23 mouse cellular contexts compared by ENCODE assay signal in the genomic region with DNA sequence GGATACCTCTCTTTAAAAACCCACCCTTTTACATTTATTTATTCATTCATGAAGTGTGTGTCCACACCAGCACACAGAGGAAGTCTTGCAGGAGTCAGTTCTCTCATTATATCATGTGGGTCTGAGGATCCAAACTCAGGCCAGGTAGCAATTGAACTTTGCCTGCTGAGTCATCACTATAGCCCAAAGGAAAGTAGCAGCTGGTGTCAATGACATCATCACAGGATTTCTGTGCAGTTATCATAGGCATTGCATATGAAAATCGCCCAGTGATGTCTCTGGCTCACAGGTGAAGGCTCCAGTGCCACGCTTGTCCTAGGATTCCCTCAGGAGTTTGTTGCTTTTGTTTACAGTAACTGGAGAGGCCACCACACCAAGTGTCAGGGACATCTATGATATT. TPM values are rescaled to one million over a fixed set of nuclear protein-coding genes. Genes with fewer than 3 reads are reported as not detected.
DNase-seq lines count a peak whose midpoint lies in the region; ATAC-seq and TF ChIP-seq lines count a peak whose summit lies in the region.
"Had no signal": no experiment of that assay in that cellular context is flagged by ENCODE, and none has a peak within 500 bp of the region (broad histone marks: within the 10 kb centered on the region; RNA-seq: fewer than 3 reads in every experiment).

No protein-coding gene starts in this region.

- H3K36me3 ChIP-seq in intestine, postnatal 0 days (ENCODE audit: control insufficient read depth, insufficient read depth): no peaks in the 10 kb centered on the region
- no peaks in the 10 kb centered on the region for H3K36me3 ChIP-seq in intestine, embryonic 16.5 days (ENCODE audit: control insufficient read depth, insufficient read depth, low read length)
- no peaks in the 10 kb centered on the region for H3K36me3 ChIP-seq in CH12.LX (replicated peaks in 1 of 2; ENCODE audit: control insufficient read depth in 1 of 2, insufficient read depth in 1 of 2, low read length in 1 of 2)
- H3K36me3 ChIP-seq in myocyte (ENCODE audit: control insufficient read depth, insufficient read depth): no peaks in the 10 kb centered on the region
- H3K36me3 ChIP-seq: embryonic facial prominence, embryonic 10.5 days; embryonic facial prominence, embryonic 12.5 days; forebrain, embryonic 12.5 days had no signal

- H3K4me3 ChIP-seq in intestine, postnatal 0 days (ENCODE audit: low read depth, low read length): no peak overlapping the region
- H3K4me3 ChIP-seq in intestine, embryonic 16.5 days (ENCODE audit: low read length): no peak overlapping the region
- H3K4me3 ChIP-seq in CH12.LX (replicated peaks in 1 of 3; ENCODE audit: low read depth in 2 of 3, low read length in 2 of 3, poor library complexity in 1 of 3): no peak overlapping the region
- H3K4me3 ChIP-seq in myocyte: no peak overlapping the region
- H3K4me3 ChIP-seq: embryonic facial prominence, embryonic 10.5 days; embryonic facial prominence, embryonic 12.5 days; forebrain, embryonic 12.5 days had no signal

- DNase-seq in 3T3-L1 (ENCODE audit: low read depth, low spot score): peak; percentile 67
- no peak for DNase-seq in CH12.LX (ENCODE audit: extremely low read depth)
- DNase-seq in kidney, postnatal 10 days: no peak
- DNase-seq: adrenal gland, adult 2 months; adrenal gland, postnatal 10 days; adrenal gland, postnatal 25 days; B cell, adult 2 months; cerebellum, adult 11 months; cerebellum, adult 2 months; cerebellum, adult 9-10 months; cerebellum, postnatal 10 days; cerebellum, postnatal 25 days had no signal

- no peak overlapping the region for H3K4me2 ChIP-seq in intestine, postnatal 0 days (replicated peaks; ENCODE audit: low read depth)
- no peak overlapping the region for H3K4me2 ChIP-seq in intestine, embryonic 16.5 days (ENCODE audit: low read depth, low read length)
- H3K4me2 ChIP-seq in CH12.LX (ENCODE audit: insufficient read depth, low read depth, poor library complexity, severe bottlenecking): no peak overlapping the region
- H3K4me2 ChIP-seq in myocyte (ENCODE audit: low read depth): no peak overlapping the region
- H3K4me2 ChIP-seq: embryonic facial prominence, embryonic 12.5 days; forebrain, embryonic 12.5 days had no signal

- no peaks in the 10 kb centered on the region for H3K79me2 ChIP-seq in CH12.LX (replicated peaks; ENCODE audit: control insufficient read depth, extremely low read depth, insufficient read depth, poor library complexity, severe bottlenecking)
- H3K79me2 ChIP-seq in myocyte (ENCODE audit: control insufficient read depth, insufficient read depth): no peaks in the 10 kb centered on the region

- H3K9me3 ChIP-seq in intestine, postnatal 0 days (ENCODE audit: control insufficient read depth): no peaks in the 10 kb centered on the region
- H3K9me3 ChIP-seq in intestine, embryonic 16.5 days (ENCODE audit: control insufficient read depth, low read length): no peaks in the 10 kb centered on the region
- peaks cover 2% of the 10 kb centered on the region for H3K9me3 ChIP-seq in CH12.LX (replicated peaks; ENCODE audit: low read length)
- H3K9me3 ChIP-seq: embryonic facial prominence, embryonic 12.5 days; forebrain, embryonic 12.5 days had no signal

- dilution Hi-C loops in CH12.LX (cut with MboI; ENCODE audit: extremely low pct_ligation_motif_present, extremely low pct_unique_long_range_greater_than_20kb, low sequenced_read_pairs): no loop called here

- H3ac ChIP-seq in myocyte (ENCODE audit: control insufficient read depth, insufficient read length): no peak overlapping the region

- no peak for TF ChIP-seq RAD21 in CH12.LX (IDR thresholded peaks at IDR 0.05; ENCODE audit: low read depth, low read length)

- TF ChIP-seq CTCF in intestine, postnatal 0 days (IDR thresholded peaks at IDR 0.05; ENCODE audit: low read depth): no peak
- TF ChIP-seq CTCF in CH12.LX (conservative IDR thresholded peaks at IDR 0.05 in 1 of 2, IDR thresholded peaks at IDR 0.05 in 1 of 2; ENCODE audit: low read depth in 2 of 2, low read length in 2 of 2): no peak

- in situ Hi-C loops in CH12.LX (cut with MboI; ENCODE audit: low pct_ligation_motif_present, low pct_unique_long_range_greater_than_20kb, low sequenced_read_pairs): no loop called here

- H3K9ac ChIP-seq in intestine, postnatal 0 days (ENCODE audit: low read depth, low read length): no peak overlapping the region
- no peak overlapping the region for H3K9ac ChIP-seq in intestine, embryonic 16.5 days (ENCODE audit: low read depth, low read length)
- no peak overlapping the region for H3K9ac ChIP-seq in CH12.LX (ENCODE audit: insufficient read depth, low read depth)
- H3K9ac ChIP-seq: embryonic facial prominence, embryonic 12.5 days; forebrain, embryonic 12.5 days had no signal

- no peak for TF ChIP-seq EP300 in CH12.LX (IDR thresholded peaks at IDR 0.05; ENCODE audit: low read length)

- H3K4me1 ChIP-seq in intestine, postnatal 0 days (replicated peaks; ENCODE audit: control insufficient read depth, insufficient read depth, low read length): no peaks in the 10 kb centered on the region
- no peaks in the 10 kb centered on the region for H3K4me1 ChIP-seq in intestine, embryonic 16.5 days (ENCODE audit: control insufficient read depth, insufficient read depth, low read length)
- H3K4me1 ChIP-seq in CH12.LX (ENCODE audit: control insufficient read depth in 1 of 2, insufficient read depth in 2 of 2): no peaks in the 10 kb centered on the region
- H3K4me1 ChIP-seq: forebrain, embryonic 12.5 days had no signal

- H3K27ac ChIP-seq in intestine, postnatal 0 days (ENCODE audit: low read depth, low read length): no peak overlapping the region
- H3K27ac ChIP-seq in intestine, embryonic 16.5 days (ENCODE audit: low read length): no peak overlapping the region
- no peak overlapping the region for H3K27ac ChIP-seq in CH12.LX (ENCODE audit: insufficient read depth, low read depth)
- H3K27ac ChIP-seq: embryonic facial prominence, embryonic 10.5 days; embryonic facial prominence, embryonic 12.5 days; forebrain, embryonic 12.5 days had no signal

- H3K27me3 ChIP-seq in intestine, postnatal 0 days (replicated peaks; ENCODE audit: control insufficient read depth, insufficient read depth, low read length): no peaks in the 10 kb centered on the region
- no peaks in the 10 kb centered on the region for H3K27me3 ChIP-seq in intestine, embryonic 16.5 days (replicated peaks; ENCODE audit: control insufficient read depth, insufficient read depth, low read length)
- H3K27me3 ChIP-seq in CH12.LX (replicated peaks): no peaks in the 10 kb centered on the region
- H3K27me3 ChIP-seq in myocyte (ENCODE audit: control insufficient read depth, insufficient read depth, insufficient read length): no peaks in the 10 kb centered on the region
- H3K27me3 ChIP-seq: embryonic facial prominence, embryonic 12.5 days had no signal

- WGBS in intestine, postnatal 0 days: 76% methylated on average over 2 of the region's 2 CpGs
- WGBS in intestine, embryonic 16.5 days: 88% methylated on average over 2 of the region's 2 CpGs

- ATAC-seq in intestine, postnatal 0 days: peak; percentile 54; the same call in 1 of the 2 replicates
- ATAC-seq in intestine, embryonic 16.5 days: no peak
- no peak for ATAC-seq in megakaryocyte-erythroid progenitor cell, adult 5-6 weeks (replicated peaks; ENCODE audit: low FRiP score, low TSS enrichment, poor library complexity, severe bottlenecking)
- ATAC-seq: CD4-positive, CD25-positive, alpha-beta regulatory T cell, adult 4 months; forebrain, embryonic 14.5 days; forebrain, embryonic 16.5 days had no signal

- TF ChIP-seq POLR2A in CH12.LX (IDR thresholded peaks at IDR 0.05; ENCODE audit: low read depth, low read length): no peak
- TF ChIP-seq POLR2A in myocyte (IDR thresholded peaks at IDR 0.05; ENCODE audit: insufficient read length, low read depth): no peak

TF ChIP-seq in CH12.LX, 34 proteins besides CTCF, POLR2A, EP300 and RAD21:
- peak; percentile 63; the same call in 1 of the 2 replicates for TF ChIP-seq MAFK (IDR thresholded peaks at IDR 0.05; ENCODE audit: insufficient replicate concordance, low read length)
- no peak for TF ChIP-seq USF1 (IDR thresholded peaks at IDR 0.05; ENCODE audit: low read depth, low read length)
- TF ChIP-seq SMC3 (IDR thresholded peaks at IDR 0.05; ENCODE audit: low read depth, low read length): no peak
- TF ChIP-seq JUN (IDR thresholded peaks at IDR 0.05; ENCODE audit: insufficient read depth, low read depth, low read length): no peak
- no peak for TF ChIP-seq PAX5 (IDR thresholded peaks at IDR 0.05; ENCODE audit: low read length)
- no peak for TF ChIP-seq MYC (IDR thresholded peaks at IDR 0.05; ENCODE audit: low read depth, low read length)
- no peak for TF ChIP-seq BHLHE40 (IDR thresholded peaks at IDR 0.05; ENCODE audit: low read depth, low read length)
- no peak for TF ChIP-seq NRF1 (IDR thresholded peaks at IDR 0.05; ENCODE audit: low read depth, low read length)

TF ChIP-seq in myocyte, 11 proteins besides CTCF, POLR2A, EP300 and RAD21:
- TF ChIP-seq TCF12 (IDR thresholded peaks at IDR 0.05; ENCODE audit: insufficient read depth, poor library complexity, severe bottlenecking): no peak
- TF ChIP-seq TCF3 (IDR thresholded peaks at IDR 0.05; ENCODE audit: insufficient read length, low read depth): no peak
- TF ChIP-seq MAX (IDR thresholded peaks at IDR 0.05; ENCODE audit: low read depth): no peak
- peak in 2 of 3 experiments; percentile 11 to 27 for TF ChIP-seq MYOD1 (IDR thresholded peaks at IDR 0.05; ENCODE audit: control insufficient read depth in 1 of 3, insufficient read length in 2 of 3, low read depth in 2 of 3)

RNA-seq across cellular contexts. Expression of a gene that starts 29.1 kb away (rescaled TPM):
- polyA plus RNA-seq in intestine, postnatal 0 days (2015; fragmentation: Nextera tagmentation; extraction: Ambion mirVana): 7.9 and 9.2 TPM in 2 replicates
- 11.3 and 13.4 TPM in 2 replicates for polyA plus RNA-seq in intestine, embryonic 16.5 days (2015; fragmentation: Nextera tagmentation; extraction: Ambion mirVana)
- total RNA-seq in CH12.LX (2012; rRNA removed) (not detected in 2 replicates), CH12.LX (2014; rRNA removed) (not detected in 2 replicates)
- polyA plus RNA-seq in CH12.LX (2012; ENCODE audit: insufficient read length, low read depth) (not detected in 2 replicates), myocyte (2012; fragmentation: generic; extraction: Trizol) (20.6 TPM)
- total RNA-seq in megakaryocyte-erythroid progenitor cell, adult 5-6 weeks (2014; fragmentation: Nextera tagmentation): 0.20 and 2.7 TPM in 2 replicates
- total RNA-seq in megakaryocyte-erythroid progenitor cell, adult 5-6 weeks (2017): 1.3 and 3.3 TPM in 2 replicates
- total RNA-seq: MEL had no signal
